Mouse (Mus musculus) gastrocnemius, postnatal 4 days (tissue): ENCODE data around the gene Rab4a. TPM values are rescaled to one million over a fixed set of nuclear protein-coding genes. Genes with fewer than 3 reads are reported as not detected.
A peak's percentile ranks its signal among the peaks of the same experiment; 100 is the strongest.

ENCODE experiments used
- DNase-seq, 2 experiments: peaks; one replicate each; pipeline ENCODE4 v3.0.0; 2021 to 2022; ENCODE audit warnings: low spot score in 2 of 2, mixed read lengths in 2 of 2
- total RNA-seq, 2 experiments: library from RNA; stranded (reverse); gene quantifications; 2 replicates each; pipeline ENCODE4 v1.2.3; 2021

Gene Rab4a
- total RNA-seq, 2 experiments from 2014 or later: 14.2 to 14.3 TPM

GRCm38 (mm10) chr8:123787254-123787897, 18.4 kb upstream of the Rab4a start:
- DNase-seq: no peak

DNA sequence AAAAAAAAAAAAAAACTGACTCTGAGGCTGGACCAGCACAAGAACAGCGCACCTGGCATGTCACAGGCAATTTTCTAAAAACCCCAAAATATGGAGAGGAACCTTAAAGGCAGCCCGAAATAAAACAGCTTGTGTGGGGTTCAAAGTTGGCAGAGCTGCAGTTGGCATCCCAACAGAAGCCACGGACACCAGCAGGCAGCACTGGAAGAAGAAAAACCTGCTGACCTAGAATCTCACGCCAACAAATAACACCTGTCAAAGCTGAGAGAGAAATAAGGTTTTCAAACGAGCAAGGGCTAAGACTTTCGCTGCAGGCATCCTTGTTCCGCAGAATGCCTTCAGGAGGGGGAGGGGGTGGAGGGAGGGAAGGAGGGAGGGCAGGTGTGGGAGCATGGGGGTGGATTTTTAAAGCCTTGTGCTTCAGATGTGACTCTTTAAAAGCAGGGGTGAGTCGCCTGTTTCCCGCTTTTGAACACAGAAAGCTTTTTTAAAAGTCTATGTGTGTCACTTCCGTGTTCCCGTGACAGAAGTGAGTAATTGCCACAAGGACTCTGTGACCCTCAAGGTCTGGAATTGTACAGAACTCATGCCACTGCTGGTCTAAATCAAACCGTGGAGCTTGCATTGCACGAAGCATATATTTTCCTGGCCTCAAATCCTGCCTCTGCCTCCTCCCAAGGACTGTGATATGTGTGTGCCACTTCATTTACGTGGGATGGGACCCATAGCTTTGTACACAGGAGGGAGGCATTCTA, 17.2 kb upstream of the Rab4a start:
- no peak for DNase-seq

GRCm38 (mm10) chr8:123789461-123789860, 16.3 kb upstream of the Rab4a start:
- DNase-seq: no peak

GRCm38 (mm10) chr8:123789970-123790369, 15.8 kb upstream of the Rab4a start:
- peak; percentile 72 to 84 for DNase-seq

GRCm38 (mm10) chr8:123791101-123791844, 14.5 kb upstream of the Rab4a start:
- no peak for DNase-seq

DNA sequence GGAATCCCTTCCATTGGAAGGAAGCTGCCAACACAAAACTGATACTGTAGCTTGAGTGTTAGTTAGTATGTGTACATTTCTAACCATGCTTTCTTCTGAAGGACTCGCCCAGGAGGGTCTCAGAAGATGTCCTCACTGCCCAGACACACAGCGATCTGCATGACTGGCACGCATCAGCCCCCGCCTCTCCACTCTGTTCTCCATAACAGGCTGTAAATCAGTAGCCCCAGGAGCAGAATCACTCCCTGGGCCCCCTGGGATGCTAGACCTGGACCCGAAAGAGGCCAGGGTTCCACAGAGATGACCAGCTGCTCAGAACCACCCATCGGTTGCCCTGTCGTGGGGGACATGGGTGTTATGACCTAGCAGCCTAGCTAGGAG, 13.9 kb upstream of the Rab4a start:
- no peak for DNase-seq

GRCm38 (mm10) chr8:123793900-123794299, 11.9 kb upstream of the Rab4a start:
- DNase-seq: no peak

GRCm38 (mm10) chr8:123794766-123795165, 11.0 kb upstream of the Rab4a start:
- no peak for DNase-seq

GRCm38 (mm10) chr8:123796758-123797157, 9.0 kb upstream of the Rab4a start:
- DNase-seq: no peak

GRCm38 (mm10) chr8:123797928-123798327, 7.9 kb upstream of the Rab4a start:
- no peak for DNase-seq

DNA sequence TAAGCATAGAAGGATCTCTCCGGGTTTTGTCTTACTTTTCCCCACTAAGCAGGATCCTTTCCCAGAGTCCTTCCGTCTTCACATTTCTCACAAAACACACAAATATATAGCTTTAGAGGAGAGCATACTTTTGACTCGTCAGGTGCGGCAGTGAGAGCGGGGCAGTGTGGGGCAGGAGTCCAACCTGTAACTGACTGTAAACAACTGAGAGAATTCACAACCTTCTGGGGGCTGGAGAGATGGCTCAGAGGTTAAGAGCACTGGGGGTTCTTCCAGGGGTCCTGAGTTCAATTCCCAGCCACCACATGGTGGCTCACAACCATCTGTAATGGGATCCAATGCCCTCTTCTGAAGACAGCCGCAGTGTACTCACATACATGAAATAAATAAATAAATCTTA, 6.4 kb upstream of the Rab4a start:
- no peak for DNase-seq

DNA sequence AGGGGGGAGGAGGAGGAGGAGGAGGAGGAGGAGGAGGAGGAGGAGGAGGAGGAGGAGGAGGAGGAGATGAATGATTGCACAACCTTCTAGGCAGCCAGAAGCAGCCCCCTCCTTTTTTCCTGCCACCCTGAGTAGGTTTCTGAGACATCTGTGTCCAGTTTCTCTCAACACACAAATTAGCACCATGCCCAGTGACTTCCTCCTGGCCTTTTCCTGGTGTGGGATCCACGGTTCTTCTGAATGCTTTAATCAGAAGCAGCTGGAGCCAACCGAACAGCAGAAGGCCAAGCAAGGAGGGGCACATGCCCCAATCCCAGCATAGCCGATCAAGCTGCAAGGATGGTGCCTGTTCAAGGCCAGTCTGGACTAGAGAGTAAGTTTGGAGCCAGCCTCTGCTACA, 5.9 kb upstream of the Rab4a start:
- DNase-seq: no peak

GRCm38 (mm10) chr8:123800867-123801266, 4.9 kb upstream of the Rab4a start:
- no peak for DNase-seq

DNA sequence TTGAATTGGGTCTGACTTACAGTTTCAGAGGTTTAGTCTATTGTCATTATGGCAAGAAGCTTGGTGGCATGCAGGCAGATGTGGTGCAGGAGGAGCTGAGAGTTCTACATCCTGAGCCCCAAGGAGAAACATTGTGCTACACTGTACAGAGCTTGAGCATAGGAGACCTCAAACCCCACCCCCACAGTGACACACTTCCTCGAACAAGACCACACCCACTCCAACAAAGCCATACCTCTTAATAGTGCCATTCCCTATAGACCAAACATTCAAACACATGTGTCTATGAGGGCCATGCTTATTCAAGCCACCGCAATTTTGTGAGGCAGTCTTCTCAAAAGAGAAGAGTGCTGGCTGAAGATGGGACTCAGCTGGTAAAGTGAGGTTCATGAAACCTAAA, 4.2 kb upstream of the Rab4a start:
- no peak for DNase-seq

- no peak for DNase-seq
Observed at GRCm38 (mm10) chr8:123803639-123804038, 2.1 kb upstream of the Rab4a start.

GRCm38 (mm10) chr8:123804586-123804985, 1.2 kb upstream of the Rab4a start:
- DNase-seq: no peak

DNA sequence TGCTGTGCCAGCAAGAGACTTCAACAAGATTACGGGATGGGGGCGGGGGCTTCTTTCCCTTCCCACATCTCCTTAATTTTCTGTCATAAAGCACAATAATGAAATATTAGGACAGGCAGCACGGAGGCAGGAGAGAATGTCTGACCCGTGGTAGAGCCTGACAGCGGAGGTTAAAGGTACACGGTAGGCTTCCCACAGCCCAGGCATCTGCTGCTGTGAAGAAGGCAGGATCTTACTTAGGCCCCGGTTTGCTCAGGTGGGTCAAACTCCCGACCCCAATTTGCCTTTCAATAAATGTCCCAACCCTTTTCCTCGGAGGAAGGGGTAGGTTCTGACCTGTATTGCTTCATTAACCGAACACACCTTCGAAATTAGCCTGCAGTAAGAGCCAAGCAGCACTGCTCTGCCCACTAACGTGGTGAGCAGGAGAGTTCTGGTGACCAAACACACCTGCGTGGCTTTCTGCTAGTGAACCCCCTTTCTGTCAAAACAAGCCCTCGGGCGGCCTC, 522 bp upstream of the Rab4a start:
- DNase-seq: no peak

GRCm38 (mm10) chr8:123806374-123806935, 670 bp downstream of the Rab4a start:
- no peak for DNase-seq

DNA sequence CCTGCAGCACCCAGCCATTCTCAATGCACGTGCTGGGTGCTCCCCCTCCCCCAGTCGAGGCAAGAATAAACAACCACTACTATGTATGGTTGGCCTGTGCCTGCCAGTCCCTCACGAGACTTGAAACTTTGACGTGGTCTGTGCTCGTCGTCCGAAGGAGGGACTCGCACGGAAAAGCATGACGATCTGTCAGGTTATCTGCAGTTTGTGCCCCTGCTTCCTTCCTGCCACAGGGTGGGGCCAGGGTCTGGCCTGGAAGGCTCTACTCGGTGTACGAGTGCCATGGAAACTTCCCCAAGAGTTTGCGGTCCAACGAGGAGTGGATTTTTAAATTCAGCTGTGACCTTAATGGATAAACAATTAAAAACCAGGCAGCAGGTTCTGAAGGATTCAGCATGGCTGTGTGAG, 1.2 kb downstream of the Rab4a start:
- no peak for DNase-seq

- no peak for DNase-seq
Observed at GRCm38 (mm10) chr8:123807852-123808573, 2.2 kb downstream of the Rab4a start.

GRCm38 (mm10) chr8:123808671-123809070, 2.9 kb downstream of the Rab4a start:
- no peak for DNase-seq
